Mouse (Mus musculus) testis, adult 2 months (tissue): ENCODE data around the gene Lag3.

ENCODE experiments used
- CTCF ChIP-seq: fragments of 200-500 bp; IDR thresholded peaks from 2 replicates; pipeline ENCODE4 v1.5.1; 2012; ENCODE audit warnings: low read depth, mild to moderate bottlenecking, inconsistent platforms, low read length, moderate library complexity; ENCODE audit not compliant: control insufficient read depth, insufficient read depth, insufficient replicate concordance
- POLR2A ChIP-seq: fragments of 200-500 bp; IDR thresholded peaks from 2 replicates; pipeline ENCODE4 v1.6.1; 2012; ENCODE audit warnings: low read depth, mild to moderate bottlenecking, inconsistent platforms, low read length, moderate library complexity; ENCODE audit not compliant: control insufficient read depth

DNA sequence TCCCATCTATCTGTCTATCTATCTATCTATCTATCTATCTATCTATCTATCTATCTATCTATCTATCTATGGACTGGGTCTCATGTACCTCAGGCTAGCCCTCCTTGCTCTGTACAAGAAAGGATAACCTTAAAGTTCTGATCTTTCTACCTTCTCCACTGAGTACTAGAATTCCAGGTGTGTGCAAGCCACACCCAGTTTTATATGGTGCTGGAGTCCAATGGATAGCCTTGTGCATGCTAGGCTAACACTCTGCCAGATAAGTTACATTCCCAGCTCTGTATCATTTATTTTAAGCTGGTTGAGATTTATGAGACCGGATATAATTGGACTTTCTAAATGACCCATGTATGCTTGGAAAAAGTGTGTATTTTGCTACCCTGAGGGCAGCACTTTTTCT is 30.2 kb upstream of the Lag3 start:
- TF ChIP-seq POLR2A: no peak
- TF ChIP-seq CTCF: no peak
